Mouse (Mus musculus): ENCODE results near the gene Plvap.
A peak's percentile ranks its signal among the peaks of the same experiment; 100 is the strongest.

The Plvap gene

DNA sequence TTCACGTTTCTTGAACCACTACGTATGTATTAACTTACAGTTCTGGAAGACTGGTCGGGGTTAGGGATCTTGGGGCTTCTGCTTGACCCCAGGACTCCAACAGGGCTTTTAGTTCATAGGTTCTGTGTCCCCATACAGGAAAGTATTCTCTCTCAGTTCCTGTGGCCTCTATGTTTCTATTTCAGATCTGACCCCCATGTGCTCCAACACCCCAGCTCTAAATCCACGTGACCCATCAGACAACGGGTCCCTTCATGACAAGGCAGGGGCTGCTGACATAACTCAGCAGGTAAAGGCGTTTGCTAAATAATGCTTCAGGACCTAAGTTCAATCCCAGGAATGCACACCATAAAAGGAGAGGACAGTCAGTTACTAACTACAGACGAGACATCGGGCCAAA, 45.8 kb downstream of the Plvap start:
- DNase-seq (ENCODE audit: low spot score), result no peak

DNA sequence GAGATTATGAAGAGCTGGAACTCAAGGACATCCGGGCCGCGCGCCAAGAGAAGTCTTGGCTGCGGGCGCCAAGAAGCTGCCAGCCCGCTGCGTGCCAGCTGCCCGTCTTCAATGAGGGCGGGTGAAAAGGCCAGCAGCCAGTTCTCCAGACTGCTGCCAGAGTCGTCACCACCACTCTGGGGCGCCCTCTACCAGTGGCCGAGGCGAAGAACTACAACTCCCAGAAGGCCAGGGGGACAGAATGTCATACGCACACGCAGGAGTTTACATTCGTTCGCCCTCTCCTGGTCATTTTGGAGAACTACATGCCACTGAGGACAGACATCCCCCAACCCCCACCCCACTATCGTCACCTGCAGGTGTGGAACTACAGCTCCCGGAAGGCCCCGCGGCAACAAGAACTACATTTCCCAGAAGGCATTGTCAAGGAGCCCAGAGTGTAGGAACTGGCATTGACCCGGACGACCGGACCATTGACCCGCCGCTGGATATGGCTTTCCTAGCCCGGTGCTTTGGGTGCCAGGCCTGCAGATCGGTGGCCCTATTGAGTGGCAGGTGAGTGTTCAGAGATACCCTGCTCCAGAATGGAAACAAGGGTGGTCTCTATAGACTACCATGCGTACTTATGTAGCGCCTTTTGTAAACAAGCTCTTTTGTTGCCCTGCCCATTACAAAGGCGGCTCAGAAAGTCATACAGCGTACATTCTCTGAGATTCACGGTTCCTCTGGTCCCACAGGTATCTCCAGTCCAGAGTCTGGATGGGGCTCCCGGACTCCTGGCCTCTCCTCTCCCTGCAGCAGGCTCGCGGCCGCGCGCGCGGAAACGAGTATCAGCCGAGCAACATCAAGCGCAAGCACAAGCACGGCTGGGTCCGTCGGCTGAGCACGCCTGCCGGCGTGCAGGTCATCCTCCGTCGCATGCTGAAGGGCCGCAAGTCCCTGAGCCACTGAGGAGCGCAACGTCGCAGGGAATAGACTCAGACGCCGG, 46.7 kb downstream of the Plvap start, which contains the start of gene Mrpl34:
Mrpl34 (plus strand) TSS at position 447 of the 988 bp plus-strand sequence.
- DNase-seq (ENCODE audit: low spot score), result peak; percentile 99

- DNase-seq (ENCODE audit: low spot score), result peak; percentile 95
Measured at GRCm38 (mm10) chr8:71463188-71464033, 48.1 kb downstream of the Plvap start, which contains the start of gene Abhd8. Gene Abhd8 (minus strand): TSS chr8:71463655.

- peak; percentile 22 for DNase-seq (ENCODE audit: low spot score)
Measured at GRCm38 (mm10) chr8:71462786-71463185, 48.8 kb downstream of the Plvap start.

- DNase-seq (ENCODE audit: low spot score), result no peak
Measured at GRCm38 (mm10) chr8:71462191-71462590, 49.4 kb downstream of the Plvap start.

- DNase-seq (ENCODE audit: low spot score), result no peak
Measured at GRCm38 (mm10) chr8:71461152-71461840, 50.3 kb downstream of the Plvap start.

- no peak for DNase-seq (ENCODE audit: low spot score)
Measured at GRCm38 (mm10) chr8:71460716-71461115, 50.8 kb downstream of the Plvap start.

GRCm38 (mm10) chr8:71457659-71458270, 53.8 kb downstream of the Plvap start:
- DNase-seq (ENCODE audit: low spot score), result no peak

- no peak for DNase-seq (ENCODE audit: low spot score)
Measured at GRCm38 (mm10) chr8:71456906-71457305, 54.6 kb downstream of the Plvap start.

GRCm38 (mm10) chr8:71454668-71455067, 56.9 kb downstream of the Plvap start:
- no peak for DNase-seq (ENCODE audit: low spot score)

GRCm38 (mm10) chr8:71452669-71453068, 58.9 kb downstream of the Plvap start:
- DNase-seq (ENCODE audit: low spot score), result no peak

DNA sequence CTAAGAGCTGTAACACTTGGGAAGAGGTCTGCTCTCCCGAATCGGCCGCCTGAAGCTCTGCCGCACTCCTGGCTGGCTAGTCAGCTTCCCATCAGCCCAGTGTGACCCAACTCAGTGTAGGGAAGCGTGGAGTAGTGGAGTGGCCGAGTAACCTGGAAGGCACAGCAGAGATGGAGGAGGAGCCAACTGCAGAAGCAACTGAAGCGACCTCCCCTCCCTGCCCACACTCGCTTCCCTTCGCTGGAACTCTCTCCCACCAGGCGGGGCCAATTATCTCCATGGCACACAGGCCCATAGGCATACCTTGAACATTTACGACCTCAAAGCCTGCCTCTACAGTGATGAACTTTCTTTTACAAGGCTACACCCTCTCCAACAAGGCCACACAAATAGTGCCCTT, 59.8 kb downstream of the Plvap start:
- DNase-seq (ENCODE audit: low spot score), result no peak

DNA sequence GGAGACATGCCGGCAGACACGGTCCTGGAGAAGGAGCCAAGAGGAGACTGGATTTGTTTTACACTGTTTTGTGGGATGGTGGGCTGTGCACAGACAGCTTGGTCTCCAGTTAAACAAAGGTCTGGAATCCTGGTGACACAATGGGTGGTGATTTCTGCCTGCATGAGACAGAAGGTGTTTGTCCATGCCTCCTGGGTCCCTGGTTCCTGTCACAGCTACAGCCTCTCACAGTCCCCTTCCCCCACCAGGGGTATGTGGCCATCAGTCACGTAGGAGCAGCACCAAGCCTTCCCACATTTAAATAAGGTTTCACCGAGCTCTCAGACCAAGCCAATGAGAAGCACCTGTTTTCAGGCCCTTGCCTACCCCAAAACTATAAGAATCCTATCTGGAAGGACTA, 60.2 kb downstream of the Plvap start:
- DNase-seq (ENCODE audit: low spot score), result no peak

All from yolk sac, embryonic 10.5 days (tissue).